Mouse (Mus musculus) left cerebral cortex, adult 11 months (tissue): Measurements from ENCODE around the gene Ubr3.
"Not testable (repeated sequence)": the region's sequence is repeated elsewhere in the genome, so short reads cannot be mapped to it uniquely, and the experiment has no call there.

Experiments used
- DNase-seq: peaks from one replicate; pipeline ENCODE4 v3.0.0; 2022; ENCODE audit warnings: low spot score

Gene Ubr3

DNA sequence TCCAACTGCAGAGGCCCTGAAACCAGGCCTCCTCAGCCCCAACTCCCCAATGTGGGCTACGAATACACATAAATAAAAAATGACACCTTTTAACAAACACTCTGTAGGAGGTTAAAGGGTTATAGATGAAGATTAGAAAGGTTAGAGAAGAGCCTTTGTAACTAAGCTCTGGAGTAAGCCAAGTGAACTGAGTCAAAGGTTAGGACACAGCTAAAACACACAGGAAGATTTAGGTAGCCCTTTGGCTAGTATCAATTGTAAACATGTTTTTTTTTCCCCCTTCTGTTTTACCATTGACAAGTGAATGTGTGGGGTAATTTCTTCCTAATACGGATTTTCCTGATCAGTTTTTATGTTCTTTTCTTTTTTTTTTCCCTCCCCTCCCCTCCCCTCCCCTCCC lies 15.8 kb downstream of the Ubr3 start:
- no peak for DNase-seq

DNA sequence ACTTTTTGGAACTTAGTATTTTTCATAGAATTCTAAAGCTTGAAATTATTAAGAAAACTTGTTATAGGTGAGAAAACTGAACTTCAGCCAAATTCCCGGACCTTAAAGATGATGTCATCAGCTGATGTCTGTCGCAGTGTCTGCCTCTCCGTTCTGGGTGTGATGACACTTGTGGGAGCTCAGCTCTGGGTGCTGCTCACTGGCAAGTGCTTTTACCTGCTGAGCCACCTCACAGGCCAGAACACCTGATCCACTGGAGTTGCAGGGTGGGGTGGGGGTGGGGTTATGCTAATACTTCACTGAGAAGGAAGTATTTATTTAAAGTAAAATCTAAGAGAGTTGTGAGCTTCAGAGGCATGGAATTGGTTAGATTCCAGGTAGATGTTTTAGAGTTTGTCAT lies 20.3 kb downstream of the Ubr3 start:
- no peak for DNase-seq

DNA sequence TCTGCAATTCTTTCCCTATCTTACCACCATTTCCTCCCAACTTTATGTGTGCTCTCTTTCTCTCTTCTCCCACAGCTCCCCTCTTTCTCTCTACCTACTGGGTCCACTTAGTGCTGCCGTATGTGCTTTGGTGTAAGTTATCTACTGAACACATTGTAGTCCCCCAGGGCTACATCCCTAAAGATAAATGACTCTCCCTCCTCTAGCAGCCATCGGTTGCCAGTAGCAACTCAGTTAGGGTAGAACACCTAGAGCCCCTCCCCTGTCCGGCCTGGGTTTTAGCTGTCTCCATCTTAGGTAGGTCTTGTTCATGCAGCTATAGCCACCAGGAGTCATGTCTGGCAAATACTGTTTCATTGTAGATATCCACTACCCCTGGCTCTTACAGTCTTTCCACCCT lies 27.9 kb downstream of the Ubr3 start:
- no peak for DNase-seq

DNA sequence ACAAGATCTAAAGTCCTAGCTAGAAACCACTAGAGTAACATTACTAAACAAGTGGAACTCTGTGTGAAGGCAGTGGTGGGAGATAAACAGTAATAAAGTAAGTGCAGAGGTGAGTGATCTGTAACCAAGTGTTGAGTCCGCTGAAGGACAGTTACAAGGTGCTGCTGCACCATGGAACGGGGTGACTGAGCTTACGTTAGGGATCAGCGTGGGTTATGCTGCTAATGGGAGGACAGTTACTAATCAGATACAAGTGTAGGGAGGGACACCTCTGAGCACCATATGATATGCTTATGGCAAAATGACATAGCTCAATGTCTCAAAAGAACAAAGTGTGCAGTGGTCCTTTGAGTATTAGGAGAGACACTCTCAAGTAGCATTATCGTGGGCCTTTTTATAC lies 39.3 kb downstream of the Ubr3 start:
- DNase-seq: no peak

DNA sequence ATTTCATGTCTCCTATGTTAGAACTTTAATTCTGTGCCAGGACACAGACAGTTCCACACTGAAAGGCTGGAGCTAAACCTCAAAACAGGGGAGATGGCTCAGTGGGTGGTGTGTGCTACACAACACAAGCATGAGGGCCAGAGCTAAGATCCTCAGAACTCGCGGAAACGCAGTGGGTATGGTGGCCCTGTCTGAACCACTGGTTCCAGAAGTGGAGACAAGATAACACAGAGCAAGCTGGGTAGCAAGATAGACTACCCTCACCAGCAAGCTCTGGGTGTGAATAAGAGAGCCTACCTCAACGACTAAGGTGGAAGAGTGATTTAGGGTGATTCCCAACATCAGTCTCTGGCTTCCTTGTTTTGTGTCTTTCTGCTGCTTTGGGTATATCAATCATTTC lies 42.2 kb downstream of the Ubr3 start:
- no peak for DNase-seq

DNA sequence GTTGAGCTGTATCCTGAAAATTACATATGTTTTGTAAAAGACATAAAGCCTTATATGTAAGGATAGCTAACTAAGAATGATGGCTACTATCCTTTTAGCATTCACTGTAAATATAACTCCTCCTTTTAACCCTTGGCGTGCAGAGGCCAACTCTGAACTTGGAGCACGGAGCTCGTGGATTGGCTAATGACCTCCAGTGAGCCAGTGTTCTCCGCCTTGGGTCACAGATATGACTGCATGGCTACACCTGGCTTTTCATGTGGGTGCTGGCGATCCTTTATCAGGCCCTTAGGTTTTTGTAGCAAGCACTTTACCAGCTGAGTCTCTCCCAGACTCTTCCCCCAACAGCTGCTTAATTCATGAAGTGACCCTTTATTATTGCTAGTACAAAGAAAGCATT lies 42.6 kb downstream of the Ubr3 start:
- no peak for DNase-seq

DNA sequence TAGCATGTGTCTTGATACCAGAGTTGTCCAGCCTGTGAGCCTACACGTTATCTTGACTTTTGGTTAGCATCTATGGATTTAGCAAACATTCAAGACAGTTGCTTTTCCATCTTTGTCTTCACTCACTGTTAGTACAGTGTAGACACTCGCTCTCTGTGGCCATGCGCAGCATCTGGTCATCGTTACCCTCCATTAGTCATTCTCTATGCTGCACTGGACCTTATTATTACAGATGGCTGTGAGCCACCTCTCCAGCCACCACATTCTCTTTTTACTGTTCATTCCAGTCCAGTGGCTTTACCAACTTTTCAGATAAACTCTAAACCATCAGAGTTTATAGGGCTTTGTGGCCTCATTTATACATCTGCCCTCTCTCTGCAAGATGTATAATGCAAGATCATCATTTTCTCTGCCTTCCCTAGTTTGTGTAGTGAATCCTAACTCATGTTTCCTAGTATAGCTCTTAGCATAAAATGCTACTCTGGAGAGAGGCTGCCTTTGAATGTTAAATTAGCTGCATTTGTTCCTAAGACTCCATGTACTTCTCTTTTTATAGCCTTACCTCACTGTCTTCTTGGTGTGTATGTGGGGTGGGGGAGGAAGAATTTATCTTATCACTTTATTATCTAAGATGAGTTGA lies 44.5 kb downstream of the Ubr3 start:
- DNase-seq: no peak

DNA sequence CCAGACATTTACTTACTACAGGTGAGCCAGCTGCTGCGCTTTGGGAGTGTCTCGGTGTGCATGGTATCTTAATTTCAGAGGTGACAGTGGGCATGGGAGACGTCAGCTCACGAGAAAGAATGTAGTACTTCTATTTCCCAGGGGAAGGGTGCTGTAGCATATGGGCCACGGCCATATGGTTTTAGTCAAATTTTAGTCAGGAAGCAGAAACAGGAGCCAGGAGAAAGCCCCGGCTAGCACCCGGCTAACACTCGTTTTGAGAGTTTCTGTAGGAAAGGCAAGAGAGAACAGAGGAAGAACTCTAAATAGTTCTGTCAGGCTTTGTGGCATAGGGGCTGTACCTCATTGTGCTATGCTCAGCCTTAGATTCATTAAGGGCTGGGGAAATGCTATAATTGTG lies 55.8 kb downstream of the Ubr3 start:
- no peak for DNase-seq

DNA sequence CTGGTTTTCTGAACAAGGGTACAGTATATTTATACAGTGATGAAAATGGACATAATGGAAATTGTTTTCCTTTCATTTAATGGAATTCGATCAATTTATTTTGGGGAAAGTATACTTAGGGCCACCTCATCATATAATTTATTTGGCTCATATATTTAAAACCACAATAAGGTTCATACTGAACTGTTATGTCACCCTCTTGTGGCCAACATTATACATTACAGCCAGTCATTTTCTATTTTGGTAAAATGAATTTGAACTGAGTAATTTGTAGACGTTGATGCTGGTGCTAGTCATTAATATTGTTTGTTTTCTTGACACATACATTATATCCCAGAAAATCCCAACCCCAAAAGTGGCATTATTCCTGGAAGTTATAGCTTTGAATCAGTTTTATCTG lies 58.6 kb downstream of the Ubr3 start:
- no peak for DNase-seq

DNA sequence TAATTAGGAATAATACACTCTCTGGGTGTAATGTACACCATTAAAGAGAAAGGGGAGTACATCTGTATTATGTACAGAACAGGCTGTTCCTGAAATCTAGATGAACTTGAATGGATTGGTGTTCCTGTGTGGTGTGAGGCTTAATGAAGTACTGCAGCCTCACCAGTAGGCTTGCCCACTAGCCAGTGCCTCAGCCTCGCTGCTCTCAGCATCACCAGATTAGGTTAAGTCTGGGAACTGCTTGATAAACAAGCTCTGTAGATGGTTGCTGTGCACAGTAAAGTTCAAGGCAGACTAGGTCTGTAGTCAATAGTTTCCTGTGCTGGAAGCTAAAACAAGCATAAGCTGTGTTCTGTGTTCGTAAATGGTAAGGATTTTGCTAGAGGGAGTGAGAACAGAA lies 60.6 kb downstream of the Ubr3 start:
- no peak for DNase-seq

DNA sequence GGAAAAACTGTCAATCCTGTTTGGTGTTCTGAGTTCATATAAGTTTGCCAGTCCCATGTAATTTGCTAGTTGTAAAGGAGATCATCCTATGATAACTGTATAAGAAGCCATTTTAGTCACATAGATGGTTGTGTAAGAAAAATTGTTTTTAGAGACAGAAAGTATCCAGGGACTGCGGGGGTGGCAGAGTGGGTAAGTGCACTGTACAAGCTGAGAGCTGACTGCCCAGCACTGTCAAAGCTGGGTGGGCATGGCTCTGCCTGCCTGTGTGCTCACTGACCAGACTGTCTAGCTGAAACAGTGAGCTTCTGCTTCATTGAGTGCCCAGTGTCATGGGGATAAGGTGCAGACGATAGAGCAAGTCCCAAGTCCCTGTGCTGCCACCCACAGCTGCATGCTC lies 77.8 kb downstream of the Ubr3 start:
- DNase-seq: no peak

DNA sequence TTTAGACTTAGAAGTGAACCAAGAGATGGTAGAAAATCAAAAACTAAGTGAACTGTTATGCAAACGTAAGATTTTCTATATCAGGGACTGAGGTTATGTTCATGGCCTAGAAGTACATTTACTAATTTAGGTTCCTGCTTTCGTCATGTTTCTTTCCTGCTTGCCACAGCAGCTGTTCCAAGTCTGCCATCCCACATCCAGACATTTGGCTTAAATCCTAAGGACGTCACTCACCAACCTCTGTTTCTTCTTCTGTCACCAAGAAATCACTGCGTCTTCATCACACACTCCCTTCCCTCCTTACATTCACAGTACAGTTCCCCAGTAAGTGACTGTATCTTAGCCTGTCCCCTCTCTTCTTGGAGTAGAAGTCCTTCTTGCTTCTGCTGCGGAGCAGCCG lies 92.2 kb downstream of the Ubr3 start:
- DNase-seq: no peak

DNA sequence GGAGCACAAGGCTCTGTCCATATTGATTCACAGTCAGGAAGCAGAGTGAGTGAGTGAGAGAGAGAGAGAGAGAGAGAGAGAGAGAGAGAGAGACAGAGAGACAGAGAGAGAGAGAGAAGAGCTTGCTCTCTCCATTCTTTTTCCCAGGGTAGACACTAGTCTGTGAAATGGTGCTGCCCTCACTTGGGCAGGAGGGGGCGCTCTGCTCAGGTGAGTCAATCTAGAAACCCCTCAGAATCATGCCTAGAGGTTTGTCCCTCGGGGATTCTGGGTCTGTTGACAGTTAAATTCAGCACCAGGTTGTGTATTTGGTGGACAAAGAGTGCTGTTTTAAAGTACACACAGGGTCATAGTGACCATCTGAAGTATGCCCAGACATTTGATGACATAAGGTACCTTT lies 93.6 kb downstream of the Ubr3 start:
- DNase-seq: no peak

DNA sequence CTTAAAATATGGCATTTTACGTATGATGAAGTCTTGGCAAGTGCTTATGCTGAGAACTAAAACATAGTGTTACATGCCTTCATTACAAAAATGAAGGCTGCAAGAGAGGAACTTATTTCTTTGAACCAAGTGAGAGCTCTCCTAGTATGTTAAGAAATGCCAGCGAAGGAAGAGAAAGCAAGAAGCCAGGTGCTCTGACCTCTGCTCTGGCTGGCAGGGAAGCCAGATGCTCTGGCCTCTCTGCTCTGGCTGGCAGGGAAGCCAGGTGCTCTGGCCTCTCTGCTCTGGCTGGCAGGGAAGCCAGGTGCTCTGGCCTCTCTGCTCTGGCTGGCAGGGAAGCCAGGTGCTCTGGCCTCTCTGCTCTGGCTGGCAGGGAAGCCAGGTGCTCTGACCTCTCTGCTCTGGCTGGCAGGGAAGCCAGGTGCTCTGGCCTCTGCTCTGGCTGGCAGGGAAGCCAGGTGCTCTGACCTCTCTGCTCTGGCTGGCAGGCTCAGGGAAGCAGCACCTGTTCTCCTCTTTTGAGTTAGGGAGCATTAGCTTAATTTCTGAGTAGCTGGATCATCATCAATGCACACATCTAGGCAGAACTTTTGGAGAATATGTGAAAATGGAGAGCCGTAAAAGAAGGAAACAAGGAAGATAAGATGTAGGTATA lies 97.2 kb downstream of the Ubr3 start:
- not testable (repeated sequence) for DNase-seq

DNA sequence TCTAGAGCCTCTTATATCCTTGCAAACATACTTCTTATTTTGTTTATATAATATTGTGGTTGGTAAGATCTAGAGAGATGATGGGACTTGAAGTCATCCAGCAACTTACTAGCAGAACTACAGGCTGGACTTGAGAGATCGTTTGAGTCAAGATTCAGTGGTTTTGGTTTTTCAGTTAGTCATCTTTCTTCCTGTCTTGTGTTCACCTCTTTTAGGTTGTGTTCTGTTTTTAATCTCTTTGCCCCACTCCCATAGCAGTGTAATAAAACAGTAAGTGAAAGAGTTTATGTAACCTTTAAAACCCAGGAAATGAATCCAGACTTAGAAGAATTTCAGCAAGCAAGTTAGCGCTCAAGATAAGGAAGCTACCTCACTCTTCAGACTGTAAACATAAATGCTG lies 97.7 kb downstream of the Ubr3 start:
- DNase-seq: no peak

DNA sequence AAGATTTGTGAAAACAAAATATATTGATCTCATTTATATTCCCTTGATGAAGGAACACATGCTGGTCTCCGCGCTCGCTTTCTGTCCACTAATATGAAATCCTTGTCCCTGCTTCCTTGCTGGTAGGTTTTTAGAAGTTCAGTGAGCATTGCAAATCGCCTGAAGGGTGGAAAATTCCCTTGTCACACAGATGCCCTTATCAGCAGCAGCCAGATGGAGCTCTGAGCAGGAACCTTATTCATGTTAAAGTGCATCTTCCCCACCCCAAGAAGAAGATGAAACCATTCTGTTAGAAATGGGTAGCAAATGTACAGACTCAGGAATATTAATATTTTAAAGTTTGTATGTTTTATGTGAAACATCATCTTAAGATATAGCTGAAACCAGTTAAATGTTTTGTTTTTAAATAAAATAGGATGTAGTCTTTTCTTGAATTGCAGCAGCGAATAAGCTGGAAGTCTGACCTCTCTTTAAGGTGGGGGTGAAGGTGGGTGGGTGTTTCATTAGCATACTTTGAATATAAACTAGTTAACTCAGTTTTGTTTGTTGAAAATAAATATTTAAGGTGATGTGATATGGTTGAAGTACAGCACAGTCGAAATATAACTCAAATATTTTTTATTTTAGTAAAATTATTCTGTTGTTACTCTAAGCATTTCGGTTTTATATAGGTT lies 102.2 kb downstream of the Ubr3 start:
- DNase-seq: no peak

DNA sequence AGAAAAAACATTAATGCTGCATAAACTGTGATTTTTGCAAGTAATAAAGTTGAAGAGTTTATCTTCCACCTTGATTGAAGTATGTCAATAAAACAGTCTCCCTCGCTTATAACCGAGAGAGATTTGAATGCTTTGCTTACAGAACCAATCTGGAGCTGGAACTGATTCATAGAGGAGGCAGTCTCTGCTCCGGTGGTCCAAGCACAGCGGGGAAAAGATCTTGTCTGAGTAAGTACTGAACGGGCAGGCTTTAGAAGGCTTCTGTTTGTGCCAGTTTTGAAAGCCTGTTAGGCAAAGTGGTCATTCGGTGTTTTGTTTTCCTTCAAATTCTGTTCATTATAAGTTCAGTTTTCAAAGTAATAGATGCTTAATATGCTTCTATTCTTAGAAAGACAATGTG lies 103.3 kb downstream of the Ubr3 start:
- no peak for DNase-seq

DNA sequence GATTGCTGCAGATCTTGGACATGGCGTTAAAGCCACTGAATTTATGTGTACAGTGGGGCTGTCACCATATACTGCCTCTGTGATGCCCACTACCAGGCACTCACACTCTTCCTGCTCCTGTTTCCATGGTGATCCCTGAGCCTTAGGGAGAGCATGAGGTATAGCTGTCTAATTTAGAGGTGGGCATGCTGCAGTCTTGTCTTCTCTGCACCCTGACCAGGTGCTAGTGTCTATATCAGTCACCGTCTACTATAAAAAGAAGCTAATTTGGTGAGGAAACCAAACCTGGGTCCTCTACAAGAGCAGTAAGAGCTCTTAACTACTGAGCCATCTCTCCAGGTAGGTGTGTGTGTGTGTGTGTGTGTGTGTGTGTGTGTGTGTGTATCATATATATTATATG lies 109.4 kb downstream of the Ubr3 start:
- no peak for DNase-seq

DNA sequence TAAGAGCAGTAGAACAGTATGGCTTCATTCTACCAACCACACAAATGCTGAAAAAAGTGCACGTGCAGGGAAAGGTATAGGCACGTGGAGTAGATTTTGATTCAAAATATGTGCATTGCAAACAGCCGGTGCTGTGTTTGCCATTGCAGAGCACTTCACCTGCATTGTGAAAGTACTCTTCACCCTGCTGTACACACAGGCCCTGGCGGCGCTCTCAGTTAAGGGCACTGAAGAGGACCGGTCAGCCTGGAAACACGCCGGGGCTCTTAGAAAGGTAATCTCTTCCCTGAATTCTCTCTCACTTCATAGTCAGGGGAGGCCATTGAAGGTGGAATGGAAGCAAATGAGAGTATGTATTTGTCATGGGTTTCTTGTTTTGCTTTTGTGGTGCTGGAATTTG lies 115.9 kb downstream of the Ubr3 start:
- no peak for DNase-seq

DNA sequence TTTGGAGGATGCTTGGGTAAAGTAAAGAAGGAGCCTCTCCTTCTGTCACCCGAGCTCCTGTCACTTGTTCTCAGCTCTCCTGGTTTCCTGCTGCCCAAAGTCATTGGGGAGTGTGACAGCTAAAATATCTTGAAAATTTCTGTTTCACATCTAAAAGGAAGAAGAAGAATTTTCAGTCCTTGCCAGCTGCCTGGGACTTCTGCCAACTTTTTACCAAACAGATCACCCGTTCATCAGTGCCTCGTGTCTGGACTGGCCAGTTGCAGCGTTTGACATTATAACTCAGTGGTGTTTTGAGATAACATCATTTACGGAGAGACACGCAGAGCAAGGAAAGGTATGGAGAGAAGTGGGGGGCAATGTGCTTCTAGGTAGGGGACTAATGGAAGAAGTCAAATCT lies 121.2 kb downstream of the Ubr3 start:
- DNase-seq: no peak

DNA sequence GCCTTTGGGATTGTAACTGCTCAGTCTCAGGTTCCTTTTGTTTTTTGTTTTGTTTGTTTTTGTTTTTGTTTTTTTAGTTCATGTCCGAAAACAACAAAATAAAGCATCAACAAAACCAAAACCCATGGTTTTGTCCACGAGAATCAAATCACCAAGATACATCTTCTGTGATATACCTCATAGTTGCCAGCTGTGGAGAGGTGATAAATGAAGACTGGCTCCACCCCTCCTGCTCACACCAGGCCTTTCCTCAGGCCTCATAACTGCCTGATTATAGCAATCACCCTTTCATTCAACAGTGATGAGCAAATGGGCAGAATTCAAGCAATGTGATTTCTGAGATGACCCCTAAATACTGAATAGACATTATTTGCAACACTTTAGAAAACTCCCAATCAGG lies 127.4 kb downstream of the Ubr3 start:
- DNase-seq: no peak

DNA sequence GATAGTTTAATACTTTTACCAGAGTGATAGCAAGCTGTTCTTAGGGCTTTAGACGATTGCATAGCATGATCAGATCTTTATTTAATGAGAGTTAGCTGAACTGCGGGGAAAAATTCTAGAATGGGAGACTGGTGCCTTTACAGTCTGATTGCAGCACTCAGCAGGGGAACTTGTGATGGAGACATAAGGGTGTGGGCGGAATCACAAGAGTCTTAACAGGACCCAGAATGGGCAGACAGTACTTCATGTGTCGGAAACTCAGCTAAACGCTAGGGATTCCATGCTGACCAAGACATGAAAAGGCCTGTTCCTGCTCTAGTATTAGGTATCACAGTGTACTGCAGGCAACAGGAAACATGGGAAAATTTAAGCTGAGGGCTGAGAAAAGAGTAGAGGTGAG lies 128.7 kb downstream of the Ubr3 start:
- DNase-seq: peak; percentile 32

DNA sequence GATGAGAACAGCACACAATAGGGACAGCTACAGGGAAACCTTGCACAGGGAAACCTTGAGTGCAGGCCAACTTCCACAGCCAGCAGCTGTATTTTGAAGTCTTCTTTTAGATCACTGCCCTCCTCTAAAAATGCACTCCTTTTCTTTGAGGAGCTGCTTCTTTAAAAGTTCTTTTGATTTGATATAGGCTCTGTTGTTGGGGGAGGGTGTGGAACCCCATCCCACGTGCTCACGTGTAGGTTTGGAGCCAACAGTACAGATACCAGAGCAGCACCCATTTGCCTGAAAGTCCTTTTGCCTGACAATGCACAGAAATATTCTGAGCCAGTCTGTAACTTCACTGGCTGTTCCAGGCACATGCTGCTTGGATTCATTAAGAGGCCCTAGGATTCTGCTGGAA lies 134.4 kb downstream of the Ubr3 start:
- DNase-seq: no peak

DNA sequence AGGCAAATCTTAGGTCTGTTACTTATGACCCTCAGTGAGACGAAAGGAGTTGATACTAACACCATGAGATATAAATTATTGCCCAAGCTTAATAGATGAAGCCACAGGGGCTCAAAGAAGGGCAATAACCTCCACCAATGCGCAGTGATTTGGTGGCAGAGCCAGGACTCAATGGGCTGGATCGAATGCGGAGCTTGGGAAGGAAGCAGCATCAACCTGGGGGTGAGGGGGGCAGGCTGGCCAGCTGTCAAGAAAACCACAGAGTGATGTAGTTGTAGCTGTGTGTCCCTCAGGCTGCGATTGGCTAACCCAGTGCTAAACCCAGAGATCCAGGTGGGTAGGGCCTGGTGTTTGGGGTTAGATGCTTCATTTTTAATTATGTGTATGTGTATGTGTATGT lies 137.8 kb downstream of the Ubr3 start:
- DNase-seq: no peak
